Comparison of ENCODE assay signal across 18 mouse cellular contexts in genomic region chr9:98300582-98300981, GRCm38 (mm10). TPM values are rescaled to one million over a fixed set of nuclear protein-coding genes. Genes with fewer than 3 reads are reported as not detected.
DNase-seq lines count a peak whose midpoint lies in the region; ATAC-seq lines count a peak whose summit lies in the region.
"Had no signal": no experiment of that assay in that cellular context is flagged by ENCODE, and none has a peak within 500 bp of the region (broad histone marks: within the 10 kb centered on the region; RNA-seq: fewer than 3 reads in every experiment).

No protein-coding gene starts in this region.

- peaks cover 77% of the 10 kb centered on the region for H3K36me3 ChIP-seq in erythroblast, embryonic 14.5 days (ENCODE audit: control insufficient read depth)
- H3K36me3 ChIP-seq in kidney, embryonic 16.5 days (ENCODE audit: insufficient read depth, low read length): no peaks in the 10 kb centered on the region
- peaks cover 46% of the 10 kb centered on the region for H3K36me3 ChIP-seq in megakaryocyte, embryonic 14.5 days (replicated peaks; ENCODE audit: low read length)
- H3K36me3 ChIP-seq: embryonic facial prominence, embryonic 10.5 days; forebrain, embryonic 15.5 days; heart, embryonic 15.5 days; hindbrain, embryonic 10.5 days had no signal

- H3K4me1 ChIP-seq in erythroblast, embryonic 14.5 days (ENCODE audit: control insufficient read depth): peaks cover 83% of the 10 kb centered on the region
- H3K4me1 ChIP-seq in kidney, embryonic 16.5 days (ENCODE audit: insufficient read depth, low read length): peaks cover 22% of the 10 kb centered on the region
- H3K4me1 ChIP-seq in megakaryocyte, embryonic 14.5 days: peaks cover 66% of the 10 kb centered on the region

- H3K27ac ChIP-seq in kidney, embryonic 16.5 days (ENCODE audit: low read length): no peak overlapping the region
- H3K27ac ChIP-seq: embryonic facial prominence, embryonic 10.5 days; forebrain, embryonic 15.5 days; heart, embryonic 15.5 days; hindbrain, embryonic 10.5 days; hindbrain, embryonic 14.5 days had no signal

- H3K27me3 ChIP-seq in erythroblast, embryonic 14.5 days (ENCODE audit: control insufficient read depth): no peaks in the 10 kb centered on the region
- H3K27me3 ChIP-seq in kidney, embryonic 16.5 days (ENCODE audit: insufficient read depth, low read length): no peaks in the 10 kb centered on the region
- no peaks in the 10 kb centered on the region for H3K27me3 ChIP-seq in megakaryocyte, embryonic 14.5 days (replicated peaks)
- H3K27me3 ChIP-seq: forebrain, embryonic 15.5 days; heart, embryonic 15.5 days had no signal

- ATAC-seq in erythroblast, adult 5-6 weeks (replicated peaks; ENCODE audit: low FRiP score, poor library complexity, severe bottlenecking): no peak
- peak; percentile 62 for ATAC-seq in kidney, embryonic 16.5 days (ENCODE audit: low FRiP score, low TSS enrichment)
- no peak for ATAC-seq in megakaryocyte, adult 5-6 weeks (ENCODE audit: poor library complexity, severe bottlenecking)
- ATAC-seq: forebrain, embryonic 15.5 days had no signal

- 29% methylated on average over 7 of the region's 7 CpGs for WGBS in kidney, embryonic 16.5 days

- no peak overlapping the region for H3K4me2 ChIP-seq in kidney, embryonic 16.5 days (replicated peaks; ENCODE audit: low read depth, low read length)
- H3K4me2 ChIP-seq: forebrain, embryonic 15.5 days; heart, embryonic 15.5 days; hindbrain, embryonic 14.5 days had no signal

- DNase-seq in kidney, adult 8-10 months: no peak
- no peak for DNase-seq in adrenal gland, postnatal 36 days
- DNase-seq: adrenal gland, postnatal 10 days; cerebellum, adult 11-12 months; cerebellum, adult 9-10 months; cerebellum, postnatal 25 days; heart, adult 18-20 months; heart, postnatal 14 days had no signal

- no peaks in the 10 kb centered on the region for H3K9me3 ChIP-seq in erythroblast, embryonic 14.5 days (ENCODE audit: control insufficient read depth, low read length)
- no peaks in the 10 kb centered on the region for H3K9me3 ChIP-seq in kidney, embryonic 16.5 days (ENCODE audit: low read length)
- peaks cover 3% of the 10 kb centered on the region; the same call in 1 of the 2 replicates for H3K9me3 ChIP-seq in megakaryocyte, embryonic 14.5 days
- H3K9me3 ChIP-seq: embryonic facial prominence, embryonic 10.5 days; forebrain, embryonic 15.5 days; heart, embryonic 15.5 days; hindbrain, embryonic 10.5 days had no signal

- peak overlapping the region; percentile 33 for H3K4me3 ChIP-seq in erythroblast, embryonic 14.5 days (replicated peaks)
- H3K4me3 ChIP-seq in kidney, embryonic 16.5 days (ENCODE audit: low read length): no peak overlapping the region
- H3K4me3 ChIP-seq in megakaryocyte, embryonic 14.5 days (replicated peaks): peak overlapping the region; percentile 7
- H3K4me3 ChIP-seq: embryonic facial prominence, embryonic 10.5 days; forebrain, embryonic 15.5 days; heart, embryonic 15.5 days; hindbrain, embryonic 10.5 days had no signal

- no peak overlapping the region for H3K9ac ChIP-seq in kidney, embryonic 16.5 days (replicated peaks; ENCODE audit: low read length)
- H3K9ac ChIP-seq: forebrain, embryonic 15.5 days; heart, embryonic 15.5 days; hindbrain, embryonic 14.5 days had no signal

RNA-seq across cellular contexts. Expression of gene Nmnat3, which starts 13.3 kb away (rescaled TPM):
- polyA plus RNA-seq in erythroblast, embryonic 14.5 days (2012): 7.2 and 9.6 TPM in 2 replicates
- 28.0 and 51.1 TPM in 2 replicates for total RNA-seq in erythroblast, adult 5-6 weeks (2015; ENCODE audit: low replicate concordance)
- total RNA-seq in erythroblast, adult 5-6 weeks (2017; ENCODE audit: low replicate concordance): 40.2 and 59.4 TPM in 2 replicates
- polyA plus RNA-seq in kidney, embryonic 16.5 days (2015; fragmentation: Nextera tagmentation; extraction: Ambion mirVana): 12.2 and 12.4 TPM in 2 replicates
- polyA plus RNA-seq in megakaryocyte, embryonic 14.5 days (2012; ENCODE audit: insufficient read depth, low replicate concordance): 23.2 and 30.2 TPM in 2 replicates
- 2.7 and 4.4 TPM in 2 replicates for total RNA-seq in megakaryocyte, adult 5-6 weeks (2015)
- 3.3 and 3.7 TPM in 2 replicates for total RNA-seq in megakaryocyte, adult 5-6 weeks (2017)
- 10 to 100 TPM; 15.8 to 16.9 TPM for total RNA-seq in adrenal gland, postnatal 36 days (2021)
